Mouse (Mus musculus) small intestine, adult 2 months (tissue): ENCODE data around the gene Eif4g3.

ENCODE experiments used
- CTCF ChIP-seq: fragments of 200-500 bp; IDR thresholded peaks from 2 replicates; pipeline ENCODE4 v1.5.1; 2012; ENCODE audit warnings: low read depth, mild to moderate bottlenecking, control low read depth, inconsistent platforms, low read length, moderate library complexity, mixed read lengths; ENCODE audit not compliant: insufficient replicate concordance, insufficient read length; ENCODE audit errors: extremely low read depth
- POLR2A ChIP-seq: fragments of 200-500 bp; IDR thresholded peaks from 2 replicates; pipeline ENCODE4 v1.6.1; 2012; ENCODE audit warnings: low read depth, mild to moderate bottlenecking, control low read depth, inconsistent platforms, low read length, moderate library complexity

- TF ChIP-seq POLR2A (no peak), CTCF (no peak)
Observed at GRCm38 (mm10) chr4:138084103-138084502, 91.3 kb downstream of the Eif4g3 start.
